Mouse (Mus musculus): ENCODE measurements at regions not wholly inside any gene's neighbourhood (a gene's known extent, or its start where the extent isn't known, plus 50 kb on each side); places are given as distances from the start of the nearest gene placed in this dataset.

DNA sequence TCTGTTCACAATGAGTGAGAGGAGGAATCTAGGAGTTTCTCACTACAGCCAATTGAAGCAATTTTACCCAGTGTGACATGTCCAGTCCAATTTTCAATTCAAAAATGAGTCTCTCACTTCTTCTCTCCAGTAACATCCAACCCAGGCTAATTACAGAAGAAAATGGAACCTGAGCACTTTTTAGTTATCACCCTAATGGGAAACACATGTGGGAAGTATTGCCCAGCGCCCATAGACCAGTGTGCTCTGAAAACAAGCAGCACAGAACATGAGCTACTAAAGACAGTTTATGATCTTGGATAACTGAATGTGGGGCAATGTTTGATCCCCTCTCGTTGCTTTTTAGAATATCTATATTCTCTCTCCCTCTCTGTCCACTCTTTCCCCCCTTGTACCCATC, 70.5 kb upstream of the Efemp1 start:
- Histone ChIP-seq H3K4me2 (ENCODE audit: low read length) (no peak overlapping the region), H3K4me1 (replicated peaks; ENCODE audit: control insufficient read depth, insufficient read depth, low read length) (no peaks in the 10 kb centered on the region), H3K27me3 (replicated peaks; ENCODE audit: control insufficient read depth, insufficient read depth, low read length) (no peaks in the 10 kb centered on the region), H3K4me3 (ENCODE audit: low read depth, low read length) (no peak overlapping the region), H3K9me3 (ENCODE audit: control insufficient read depth, low read length) (no peaks in the 10 kb centered on the region), H3K9ac (ENCODE audit: low read length) (no peak overlapping the region), H3K27ac (ENCODE audit: low read depth) (no peak overlapping the region), H3K36me3 (ENCODE audit: control insufficient read depth, insufficient read depth, low read length) (no peaks in the 10 kb centered on the region)
- ATAC-seq (replicated peaks; ENCODE audit: low FRiP score, low TSS enrichment, low read depth) (no peak), DNase-seq (ENCODE audit: low spot score) (no peak)
- 72% methylated on average over 2 of the region's 2 CpGs for WGBS

DNA sequence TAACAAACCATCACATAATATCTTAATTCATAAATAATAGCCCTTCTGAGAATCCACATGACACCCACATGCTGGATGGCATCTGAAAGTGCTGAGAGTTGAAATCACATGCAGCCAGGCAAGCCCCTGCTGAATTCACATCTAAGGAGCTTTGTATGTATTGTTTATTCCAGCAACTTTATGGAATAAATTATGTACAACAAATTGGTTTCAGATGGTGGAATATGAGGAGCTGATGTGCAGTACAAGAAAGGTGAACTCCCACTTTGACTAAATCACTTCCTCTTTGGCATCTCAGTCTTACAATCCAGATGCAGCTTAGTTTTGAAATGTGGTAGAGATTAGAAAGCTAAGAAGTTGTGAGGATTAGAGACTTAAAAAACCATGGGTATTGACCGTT, 82.2 kb upstream of the Efemp1 start:
- Histone ChIP-seq H3K4me3 (ENCODE audit: low read depth, low read length) (no peak overlapping the region), H3K9me3 (ENCODE audit: control insufficient read depth, low read length) (no peaks in the 10 kb centered on the region), H3K27me3 (replicated peaks; ENCODE audit: control insufficient read depth, insufficient read depth, low read length) (no peaks in the 10 kb centered on the region), H3K36me3 (ENCODE audit: control insufficient read depth, insufficient read depth, low read length) (no peaks in the 10 kb centered on the region), H3K27ac (ENCODE audit: low read depth) (no peak overlapping the region), H3K9ac (ENCODE audit: low read length) (no peak overlapping the region), H3K4me2 (ENCODE audit: low read length) (no peak overlapping the region), H3K4me1 (replicated peaks; ENCODE audit: control insufficient read depth, insufficient read depth, low read length) (no peaks in the 10 kb centered on the region)
- ATAC-seq (replicated peaks; ENCODE audit: low FRiP score, low TSS enrichment, low read depth) (no peak), DNase-seq (ENCODE audit: low spot score) (no peak)
- 85% methylated on average over 1 of the region's 1 CpGs for WGBS

DNA sequence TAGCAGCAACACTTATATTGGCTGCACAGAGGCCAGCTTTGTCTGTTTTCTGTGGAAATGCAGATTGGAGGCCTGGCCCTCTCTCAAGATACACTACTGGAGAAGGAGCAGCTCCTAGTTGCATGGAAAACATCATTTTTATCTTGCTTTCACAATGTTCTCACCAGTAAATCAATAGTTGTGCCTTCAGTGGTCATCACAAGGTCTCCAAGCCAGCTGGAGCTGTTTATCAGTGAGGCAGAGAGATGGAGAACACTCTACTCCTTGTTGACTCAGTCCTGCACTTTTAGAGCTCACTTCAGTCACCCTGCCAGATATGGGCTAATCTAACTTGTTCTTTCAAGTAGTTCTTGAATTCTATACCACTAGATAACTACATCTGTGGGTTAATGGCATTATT, 92.3 kb upstream of the Efemp1 start:
- DNase-seq (ENCODE audit: low spot score) = no peak
- H3K27me3 ChIP-seq (replicated peaks; ENCODE audit: control insufficient read depth, insufficient read depth, low read length) = no peaks in the 10 kb centered on the region

DNA sequence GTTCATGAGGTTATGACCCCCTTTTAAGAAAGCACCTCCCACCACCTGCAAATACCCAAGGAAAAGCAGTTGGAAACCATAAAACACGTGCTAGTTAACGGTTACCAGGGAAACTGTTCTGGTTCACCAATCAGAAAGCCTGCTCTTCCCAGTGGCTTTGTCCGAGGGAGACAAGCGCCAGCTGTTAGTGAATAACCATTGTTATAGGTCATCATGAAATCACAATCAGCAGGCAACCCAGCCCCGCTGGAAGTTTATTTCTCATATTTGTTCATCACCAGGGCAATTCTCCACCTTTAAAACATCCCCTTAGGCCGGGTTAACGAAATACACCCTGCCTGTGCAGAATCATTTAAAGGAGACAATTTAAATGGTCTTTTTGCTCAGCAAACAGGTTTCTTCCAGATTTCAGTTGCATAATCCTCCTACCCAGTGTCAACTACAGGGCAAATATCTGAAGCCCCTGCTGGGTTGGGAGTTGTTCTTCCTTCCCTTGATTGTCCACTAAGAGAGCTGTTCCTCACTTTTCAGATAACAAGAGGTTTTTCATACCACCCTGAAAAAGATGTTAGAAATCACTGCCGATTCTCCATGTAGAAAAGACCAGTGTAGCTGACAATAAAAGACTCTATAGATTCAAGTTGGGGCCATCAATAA, 117.9 kb upstream of the Efemp1 start:
- Histone ChIP-seq H3K4me1 (replicated peaks; ENCODE audit: control insufficient read depth, insufficient read depth, low read length) (peaks cover 6% of the 10 kb centered on the region; the same call in 1 of the 2 replicates), H3K9me3 (ENCODE audit: control insufficient read depth, low read length) (no peaks in the 10 kb centered on the region), H3K27me3 (replicated peaks; ENCODE audit: control insufficient read depth, insufficient read depth, low read length) (no peaks in the 10 kb centered on the region), H3K36me3 (ENCODE audit: control insufficient read depth, insufficient read depth, low read length) (no peaks in the 10 kb centered on the region), H3K27ac (ENCODE audit: low read depth) (no peak overlapping the region), H3K9ac (ENCODE audit: low read length) (peak overlapping the region; percentile 13; the same call in 1 of the 2 replicates), H3K4me3 (ENCODE audit: low read depth, low read length) (no peak overlapping the region), H3K4me2 (ENCODE audit: low read length) (0 out of 2 replicates have a peak overlapping the region, but pooled peaks have one; percentile 15)
- ATAC-seq (replicated peaks; ENCODE audit: low FRiP score, low TSS enrichment, low read depth) = peak; percentile 55; the same call in 1 of the 2 replicates
- WGBS = 17% methylated on average over 8 of the region's 8 CpGs
- peak; percentile 57 for DNase-seq (ENCODE audit: low spot score)

More for the DNA sequence above, 92.3 kb upstream of the Efemp1 start:
- no peak overlapping the region for H3K9ac ChIP-seq (ENCODE audit: low read length)
- no peak for ATAC-seq (replicated peaks; ENCODE audit: low FRiP score, low TSS enrichment, low read depth)
- H3K4me1 ChIP-seq (replicated peaks; ENCODE audit: control insufficient read depth, insufficient read depth, low read length) = no peaks in the 10 kb centered on the region
- no peaks in the 10 kb centered on the region for H3K9me3 ChIP-seq (ENCODE audit: control insufficient read depth, low read length)
- H3K4me2 ChIP-seq (ENCODE audit: low read length) = no peak overlapping the region
- no peak overlapping the region for H3K4me3 ChIP-seq (ENCODE audit: low read depth, low read length)
- H3K27ac ChIP-seq (ENCODE audit: low read depth) = no peak overlapping the region
- no peaks in the 10 kb centered on the region for H3K36me3 ChIP-seq (ENCODE audit: control insufficient read depth, insufficient read depth, low read length)

DNA sequence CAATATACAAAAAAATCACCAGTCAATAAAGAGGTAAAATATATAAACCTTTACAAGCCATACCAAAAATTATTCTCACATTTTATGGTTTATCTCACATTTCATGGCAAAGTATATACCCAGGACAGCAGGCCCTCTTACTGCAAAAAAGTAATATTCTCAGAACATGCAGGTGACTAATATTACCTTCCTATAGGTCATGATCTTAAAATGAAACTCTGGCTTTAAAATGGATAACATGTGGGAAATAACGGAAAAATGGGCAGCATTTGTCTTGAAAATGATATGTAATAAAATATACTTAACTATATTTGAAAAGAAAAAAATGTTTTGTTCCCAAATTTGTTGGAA, 118.4 kb upstream of the Efemp1 start:
- WGBS = 47% methylated on average over 1 of the region's 1 CpGs
- H3K27me3 ChIP-seq (replicated peaks; ENCODE audit: control insufficient read depth, insufficient read depth, low read length) = no peaks in the 10 kb centered on the region
- no peaks in the 10 kb centered on the region for H3K36me3 ChIP-seq (ENCODE audit: control insufficient read depth, insufficient read depth, low read length)
- ATAC-seq (replicated peaks; ENCODE audit: low FRiP score, low TSS enrichment, low read depth) (no peak), DNase-seq (ENCODE audit: low spot score) (no peak)
- no peak overlapping the region for H3K4me3 ChIP-seq (ENCODE audit: low read depth, low read length)
- H3K9me3 ChIP-seq (ENCODE audit: control insufficient read depth, low read length) = no peaks in the 10 kb centered on the region
- no peak overlapping the region for H3K9ac ChIP-seq (ENCODE audit: low read length)
- no peak overlapping the region for H3K4me2 ChIP-seq (ENCODE audit: low read length)
- peaks cover 6% of the 10 kb centered on the region; the same call in 1 of the 2 replicates for H3K4me1 ChIP-seq (replicated peaks; ENCODE audit: control insufficient read depth, insufficient read depth, low read length)
- H3K27ac ChIP-seq (ENCODE audit: low read depth) = no peak overlapping the region

DNA sequence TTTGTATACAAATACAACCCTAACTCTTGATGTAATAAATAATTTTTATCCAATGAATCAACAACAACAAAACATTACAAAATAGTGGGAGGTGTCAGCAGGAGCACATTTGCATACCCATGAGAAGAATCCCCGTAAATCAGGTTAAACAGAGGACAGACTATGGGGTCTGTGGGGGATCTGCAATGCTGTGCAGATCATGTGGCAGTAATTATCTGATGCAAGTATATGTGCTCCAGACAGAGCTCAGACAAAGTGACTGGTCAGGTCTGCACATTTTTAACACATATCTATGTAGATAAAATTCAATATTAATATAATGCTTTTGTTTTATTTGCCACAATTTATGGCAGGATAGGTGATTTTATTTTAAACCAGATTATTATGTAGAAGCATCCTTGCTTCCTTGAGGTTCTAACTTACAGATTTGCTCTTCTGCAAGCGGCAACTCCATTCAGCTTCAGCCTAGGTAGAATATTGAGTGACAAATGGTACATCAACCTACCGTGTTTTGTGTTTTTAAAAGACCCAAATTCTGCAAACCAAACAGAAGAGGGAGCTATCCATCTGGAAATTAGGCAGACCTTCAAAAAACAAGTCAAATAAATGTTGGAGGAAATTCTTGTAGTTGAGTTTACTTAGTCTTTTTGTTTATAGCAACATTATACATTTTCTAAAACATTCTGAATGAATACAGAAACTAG, 119.0 kb upstream of the Efemp1 start:
- no peak for ATAC-seq (replicated peaks; ENCODE audit: low FRiP score, low TSS enrichment, low read depth)
- H3K4me3 ChIP-seq (ENCODE audit: low read depth, low read length) = no peak overlapping the region
- H3K4me1 ChIP-seq (replicated peaks; ENCODE audit: control insufficient read depth, insufficient read depth, low read length) = peaks cover 6% of the 10 kb centered on the region; the same call in 1 of the 2 replicates
- H3K9ac ChIP-seq (ENCODE audit: low read length) = no peak overlapping the region
- H3K27me3 ChIP-seq (replicated peaks; ENCODE audit: control insufficient read depth, insufficient read depth, low read length) = no peaks in the 10 kb centered on the region
- 61% methylated on average over 3 of the region's 3 CpGs for WGBS
- no peaks in the 10 kb centered on the region for H3K36me3 ChIP-seq (ENCODE audit: control insufficient read depth, insufficient read depth, low read length)
- DNase-seq (ENCODE audit: low spot score) = no peak
- no peaks in the 10 kb centered on the region for H3K9me3 ChIP-seq (ENCODE audit: control insufficient read depth, low read length)
- no peak overlapping the region for H3K27ac ChIP-seq (ENCODE audit: low read depth)
- no peak overlapping the region for H3K4me2 ChIP-seq (ENCODE audit: low read length)

DNA sequence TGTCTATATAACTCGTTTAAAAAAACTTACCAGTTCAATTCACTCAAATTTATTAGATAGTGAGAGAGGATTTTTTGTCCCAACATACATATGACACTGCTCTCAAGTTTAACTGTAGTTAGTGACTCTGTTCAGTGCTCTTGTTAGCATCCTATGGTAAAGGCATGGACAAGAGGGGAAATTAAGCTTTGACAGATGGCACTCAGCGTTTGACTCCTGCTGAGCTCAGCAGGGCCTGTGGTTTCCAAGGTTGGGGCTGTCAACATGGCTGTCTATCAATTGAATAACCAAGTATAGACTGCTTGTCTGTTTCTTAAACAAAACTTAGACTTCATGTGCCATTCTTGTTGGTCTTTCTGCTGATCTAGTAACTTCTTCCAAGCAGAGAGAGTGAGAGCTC, 122.9 kb upstream of the Efemp1 start:
- Histone ChIP-seq H3K4me3 (ENCODE audit: low read depth, low read length) (no peak overlapping the region), H3K4me1 (replicated peaks; ENCODE audit: control insufficient read depth, insufficient read depth, low read length) (peaks cover 4% of the 10 kb centered on the region; the same call in 1 of the 2 replicates), H3K27ac (ENCODE audit: low read depth) (no peak overlapping the region), H3K4me2 (ENCODE audit: low read length) (no peak overlapping the region), H3K9me3 (ENCODE audit: control insufficient read depth, low read length) (no peaks in the 10 kb centered on the region), H3K9ac (ENCODE audit: low read length) (no peak overlapping the region), H3K36me3 (ENCODE audit: control insufficient read depth, insufficient read depth, low read length) (no peaks in the 10 kb centered on the region), H3K27me3 (replicated peaks; ENCODE audit: control insufficient read depth, insufficient read depth, low read length) (no peaks in the 10 kb centered on the region)
- 70% methylated on average over 2 of the region's 2 CpGs for WGBS
- no peak for DNase-seq (ENCODE audit: low spot score)
- no peak for ATAC-seq (replicated peaks; ENCODE audit: low FRiP score, low TSS enrichment, low read depth)

DNA sequence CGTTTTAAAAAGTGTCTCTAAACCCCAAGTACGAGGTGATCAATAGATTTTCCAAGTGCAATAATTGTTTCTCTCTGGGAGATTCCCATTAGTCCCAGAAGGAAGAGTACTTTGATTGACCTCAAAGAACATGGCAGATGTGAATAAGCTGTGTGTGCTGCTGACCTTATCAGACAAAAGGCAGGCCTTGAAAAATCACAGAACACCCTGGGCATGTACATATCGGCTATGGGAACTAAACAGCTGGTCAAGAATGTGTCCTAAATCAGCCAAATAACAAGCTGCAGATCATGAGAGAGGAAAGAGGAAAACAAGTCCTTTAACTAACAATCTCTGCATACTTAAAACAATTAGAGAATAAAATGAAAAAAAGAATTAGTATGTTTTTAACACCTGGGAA, 125.4 kb upstream of the Ccdc85a start:
- ATAC-seq (replicated peaks; ENCODE audit: low FRiP score, low TSS enrichment, low read depth) (no peak), DNase-seq (ENCODE audit: low spot score) (no peak)
- WGBS = 34% methylated on average over 3 of the region's 3 CpGs
- Histone ChIP-seq H3K4me1 (replicated peaks; ENCODE audit: control insufficient read depth, insufficient read depth, low read length) (no peaks in the 10 kb centered on the region), H3K4me3 (ENCODE audit: low read depth, low read length) (no peak overlapping the region), H3K27ac (ENCODE audit: low read depth) (no peak overlapping the region), H3K4me2 (ENCODE audit: low read length) (no peak overlapping the region), H3K36me3 (ENCODE audit: control insufficient read depth, insufficient read depth, low read length) (no peaks in the 10 kb centered on the region), H3K27me3 (replicated peaks; ENCODE audit: control insufficient read depth, insufficient read depth, low read length) (no peaks in the 10 kb centered on the region), H3K9me3 (ENCODE audit: control insufficient read depth, low read length) (no peaks in the 10 kb centered on the region), H3K9ac (ENCODE audit: low read length) (no peak overlapping the region)

DNA sequence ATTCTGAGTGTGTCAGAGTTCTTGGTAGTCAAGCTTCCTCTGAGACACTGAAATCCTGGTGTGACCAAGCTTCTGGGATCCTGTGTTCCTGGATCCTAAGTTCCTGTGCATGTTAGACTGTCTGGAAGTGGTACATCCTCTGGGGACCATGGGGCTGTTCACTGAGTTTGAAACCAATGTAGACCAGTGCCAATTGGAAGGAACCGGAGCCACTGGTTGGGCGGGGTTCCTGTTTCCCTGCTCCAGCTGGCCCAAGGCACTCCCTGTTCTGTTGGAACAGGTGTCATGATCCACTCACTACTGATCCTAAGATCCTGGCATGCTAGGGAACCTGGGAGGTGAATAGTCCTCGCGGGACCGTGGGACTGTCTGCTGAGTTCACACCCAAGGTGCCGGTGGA, 124.3 kb upstream of the Ccdc85a start:
- H3K27ac ChIP-seq (ENCODE audit: low read depth) = no peak overlapping the region
- ATAC-seq (replicated peaks; ENCODE audit: low FRiP score, low TSS enrichment, low read depth) (no peak), DNase-seq (ENCODE audit: low spot score) (no peak)
- no peaks in the 10 kb centered on the region for H3K4me1 ChIP-seq (replicated peaks; ENCODE audit: control insufficient read depth, insufficient read depth, low read length)
- no peak overlapping the region for H3K4me3 ChIP-seq (ENCODE audit: low read depth, low read length)
- H3K4me2 ChIP-seq (ENCODE audit: low read length) = no peak overlapping the region
- 92% methylated on average over 6 of the region's 6 CpGs for WGBS
- no peaks in the 10 kb centered on the region for H3K9me3 ChIP-seq (ENCODE audit: control insufficient read depth, low read length)
- no peaks in the 10 kb centered on the region for H3K27me3 ChIP-seq (replicated peaks; ENCODE audit: control insufficient read depth, insufficient read depth, low read length)
- H3K36me3 ChIP-seq (ENCODE audit: control insufficient read depth, insufficient read depth, low read length) = no peaks in the 10 kb centered on the region
- H3K9ac ChIP-seq (ENCODE audit: low read length) = no peak overlapping the region
